Mouse (Mus musculus) left cerebral cortex, adult 2 months (tissue): ENCODE measurements at regions not wholly inside any gene's neighbourhood (a gene's known extent, or its start where the extent isn't known, plus 50 kb on each side); places are given as distances from the start of the nearest gene placed in this dataset.

Experiments
- DNase-seq, 2 experiments: peaks; one replicate each; pipeline ENCODE4 v3.0.0; 2021 to 2022; ENCODE audit warnings: low spot score in 2 of 2, mixed read lengths in 1 of 2; ENCODE audit errors: extremely low spot score in 1 of 2
- H3K27ac ChIP-seq: fragments of 200-600 bp; 2 replicates; pipeline ENCODE4 v1.8.1; 2022
- H3K4me3 ChIP-seq: fragments of 200-600 bp; 2 replicates; pipeline ENCODE4 v1.8.1; 2022
- CTCF ChIP-seq: fragments of 200-600 bp; IDR thresholded peaks from 2 replicates; pipeline ENCODE4 v1.8.1; 2022; ENCODE audit warnings: antibody characterized with exemption, mild to moderate bottlenecking, moderate library complexity
- intact Hi-C: fragments of 180-260 bp; cut with DNase I; formaldehyde crosslinking; loops from one replicate; pipeline ENCODE4 v1.15.1; 2025

DNA sequence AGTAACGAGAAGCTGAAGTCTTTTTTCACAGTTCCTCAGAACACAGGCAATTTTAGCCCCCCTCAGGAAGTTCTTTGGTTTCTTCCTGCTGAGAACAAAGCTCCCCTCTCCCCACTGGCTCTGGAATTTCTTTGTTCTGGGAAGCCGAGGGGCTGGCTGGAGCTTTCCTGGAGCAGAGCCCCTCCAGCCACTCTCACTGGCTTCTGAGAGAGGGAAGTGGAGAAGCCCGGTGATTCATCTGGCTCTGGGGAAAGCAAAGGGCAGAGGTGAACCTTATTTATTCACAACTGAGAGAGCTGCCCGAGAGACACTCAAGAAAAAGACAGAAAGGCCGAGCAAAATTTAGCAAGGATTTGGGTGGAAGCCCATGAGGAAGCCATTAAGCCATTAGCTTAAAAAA, 63.9 kb downstream of the Ddx3x start:
- intact Hi-C loops = loop anchor here (5.0 to 10.0 kb wide), 5 partner anchors 47 to 313 kb away; no protein-coding TSS in a partner anchor
- DNase-seq = no peak
- Histone ChIP-seq H3K27ac (no peak overlapping the region), H3K4me3 (no peak overlapping the region)
- TF ChIP-seq CTCF = no peak

DNA sequence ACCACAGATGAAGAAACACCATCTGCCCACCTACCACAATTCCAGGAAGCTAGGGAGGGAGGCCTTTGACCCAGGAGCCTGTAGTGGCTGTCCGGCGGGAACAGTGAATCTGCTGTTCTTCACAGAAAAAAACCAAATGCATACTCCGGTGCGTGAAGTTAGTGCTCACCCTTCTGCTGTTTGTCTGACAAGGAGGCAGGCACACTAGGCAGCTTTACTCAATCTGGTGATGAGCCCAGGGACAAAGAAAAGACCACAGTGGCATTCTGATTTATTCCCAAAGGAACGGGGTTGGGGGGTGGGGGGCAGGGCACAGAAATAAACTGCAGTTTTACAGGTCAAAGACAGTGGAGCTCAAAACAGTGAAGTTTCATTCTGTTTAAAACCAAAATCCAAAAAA, 64.4 kb downstream of the Ddx3x start:
- no peak for DNase-seq
- TF ChIP-seq CTCF = no peak
- Histone ChIP-seq H3K4me3 (no peak overlapping the region), H3K27ac (no peak overlapping the region)
- intact Hi-C loops = loop anchor here (5.0 to 10.0 kb wide), 5 partner anchors 48 to 312 kb away; no protein-coding TSS in a partner anchor

DNA sequence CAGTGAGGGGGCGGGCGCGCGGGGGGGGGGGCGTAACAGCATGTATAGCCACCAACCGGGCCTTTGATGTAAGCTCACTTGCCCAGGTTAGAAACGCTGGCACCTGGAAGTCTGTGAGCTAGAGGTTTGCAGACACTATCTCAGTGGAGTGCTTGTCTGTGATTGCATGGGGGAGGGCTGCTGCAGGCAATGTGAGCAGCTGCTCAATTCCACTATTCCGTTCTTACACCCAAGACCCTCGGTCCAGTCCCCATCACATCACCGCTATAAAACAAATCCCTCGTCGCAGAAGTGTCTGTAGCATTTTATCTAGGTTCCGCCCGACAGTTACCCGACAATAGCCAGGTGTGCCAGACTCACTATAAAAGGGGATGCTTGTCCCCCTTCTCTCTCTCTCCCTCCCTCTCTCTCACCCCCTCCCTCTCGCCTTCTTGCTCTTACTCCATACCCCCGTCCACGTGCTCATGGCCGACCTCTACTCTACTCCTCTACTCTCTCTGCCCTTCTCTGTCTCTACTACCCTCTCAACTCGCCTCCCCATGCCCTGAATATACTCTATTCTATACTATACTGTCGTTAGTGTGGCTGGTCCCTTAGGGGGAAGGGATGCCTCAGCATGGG, 65.4 kb downstream of the Ddx3x start:
- Histone ChIP-seq H3K4me3 (peak overlapping the region; percentile 50), H3K27ac (peak overlapping the region; percentile 90)
- intact Hi-C loops = loop anchor here (2.0 to 10.0 kb wide), 6 partner anchors 49 to 311 kb away; no protein-coding TSS in a partner anchor
- DNase-seq = no peak
- TF ChIP-seq CTCF = no peak

DNA sequence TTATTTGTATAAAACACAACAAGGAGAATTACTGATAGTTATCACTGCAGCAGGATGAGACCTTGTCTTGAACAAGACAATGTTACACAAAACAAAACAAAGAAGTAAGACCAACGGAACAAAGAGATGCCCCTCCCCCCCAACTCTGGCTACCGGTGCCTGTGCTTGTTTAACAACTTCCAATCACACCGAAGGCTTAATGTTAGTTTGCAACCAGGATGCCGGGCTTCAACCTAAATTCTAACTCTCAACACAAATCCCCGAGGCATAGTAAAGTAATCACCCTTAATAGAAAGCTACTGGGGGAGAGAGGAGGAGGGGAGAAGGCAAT, 65.9 kb downstream of the Ddx3x start:
- Histone ChIP-seq H3K27ac (peak overlapping the region; percentile 90), H3K4me3 (peak overlapping the region; percentile 50)
- TF ChIP-seq CTCF = no peak
- intact Hi-C loops = loop anchor here (2.0 to 10.0 kb wide), 6 partner anchors 49 to 311 kb away; no protein-coding TSS in a partner anchor
- DNase-seq = no peak

DNA sequence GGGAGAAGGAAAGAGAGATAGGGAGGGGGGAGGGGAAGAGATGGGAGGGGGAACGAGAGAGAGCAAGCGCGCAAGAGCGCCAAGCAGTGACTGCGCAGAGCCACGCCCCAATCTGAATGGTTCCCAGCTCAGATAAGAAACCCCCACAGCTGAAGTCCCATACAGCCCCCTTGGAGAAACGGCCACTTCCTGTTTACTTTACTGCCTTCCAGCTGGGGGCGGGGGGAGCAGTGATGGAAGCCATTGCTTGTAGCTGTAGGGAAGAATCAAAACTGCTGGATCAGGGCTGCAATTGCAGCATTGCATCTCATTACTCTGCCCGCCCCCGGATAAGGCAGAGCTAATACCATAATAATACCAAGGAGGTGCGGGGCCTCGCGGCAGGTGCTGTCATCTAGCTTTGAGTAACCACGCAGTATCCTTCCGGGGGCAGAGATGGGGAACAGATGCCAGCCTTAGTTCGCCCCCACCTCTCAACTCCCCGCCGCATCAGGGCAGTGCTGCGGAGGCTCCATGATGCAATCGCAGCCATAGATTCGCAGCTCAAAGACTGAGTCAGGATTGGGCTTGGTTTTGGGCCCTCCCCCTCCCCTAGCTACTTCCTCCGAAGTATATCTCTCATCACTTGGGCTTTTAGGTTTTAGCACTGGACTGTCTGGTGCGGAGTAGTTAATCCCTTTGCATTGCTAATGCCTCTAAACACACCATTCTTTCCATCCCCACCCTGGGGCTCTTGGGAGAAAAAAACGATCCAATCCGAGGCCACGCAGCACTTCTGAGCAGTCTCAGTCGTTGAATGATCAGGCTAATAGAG, 66.5 kb downstream of the Ddx3x start:
- Histone ChIP-seq H3K4me3 (peak overlapping the region; percentile 50), H3K27ac (peak overlapping the region; percentile 90)
- intact Hi-C loops = loop anchor here (2.0 to 10.0 kb wide), 6 partner anchors 50 to 310 kb away; no protein-coding TSS in a partner anchor
- peak; percentile 47 to 58 for DNase-seq
- TF ChIP-seq CTCF = no peak

DNA sequence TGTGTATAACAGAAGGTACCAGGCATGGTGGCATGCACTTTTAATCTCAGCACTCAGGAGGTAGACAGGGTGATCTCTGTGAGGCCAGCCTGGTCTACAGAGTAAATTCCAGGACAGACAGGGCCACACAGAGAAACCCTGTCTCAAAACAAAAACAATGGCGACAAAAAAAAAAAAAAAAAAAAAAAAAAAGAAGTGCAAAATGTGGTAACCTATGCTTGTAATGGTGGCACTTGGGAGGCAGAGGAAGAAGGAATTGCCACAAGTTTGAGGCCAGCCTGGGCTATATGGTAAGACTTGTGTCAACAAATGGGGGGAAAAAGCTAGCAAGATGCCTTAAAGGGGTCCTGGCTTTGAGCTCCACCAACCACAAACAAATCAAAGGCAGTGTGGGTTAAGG, 67.6 kb downstream of the Ddx3x start:
- Histone ChIP-seq H3K4me3 (no peak overlapping the region), H3K27ac (no peak overlapping the region)
- no peak for DNase-seq
- no peak for TF ChIP-seq CTCF
- intact Hi-C loops = loop anchor here (5.0 to 10.0 kb wide), 5 partner anchors 51 to 309 kb away; no protein-coding TSS in a partner anchor

DNA sequence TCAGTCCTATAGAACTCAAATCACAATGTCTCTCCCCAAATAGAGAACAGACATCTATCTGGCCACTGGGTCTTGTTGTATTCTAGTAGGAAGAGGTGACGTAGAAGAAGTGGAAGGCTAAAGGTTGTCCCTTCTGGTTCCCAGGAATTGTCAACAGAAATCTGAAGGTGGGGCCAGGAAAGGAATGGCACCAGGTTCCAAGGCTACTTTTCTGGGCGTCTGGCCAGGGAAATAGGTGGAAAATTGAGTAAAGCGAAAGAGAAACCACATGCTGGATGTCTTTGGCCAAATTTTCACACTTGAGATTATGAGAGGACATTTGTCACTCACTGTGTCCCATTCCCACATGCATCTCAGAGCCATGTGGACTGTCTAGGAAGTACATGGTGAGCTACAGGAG, 69.7 kb downstream of the Ddx3x start:
- TF ChIP-seq CTCF = no peak
- no peak for DNase-seq
- intact Hi-C loops = no loop called here

DNA sequence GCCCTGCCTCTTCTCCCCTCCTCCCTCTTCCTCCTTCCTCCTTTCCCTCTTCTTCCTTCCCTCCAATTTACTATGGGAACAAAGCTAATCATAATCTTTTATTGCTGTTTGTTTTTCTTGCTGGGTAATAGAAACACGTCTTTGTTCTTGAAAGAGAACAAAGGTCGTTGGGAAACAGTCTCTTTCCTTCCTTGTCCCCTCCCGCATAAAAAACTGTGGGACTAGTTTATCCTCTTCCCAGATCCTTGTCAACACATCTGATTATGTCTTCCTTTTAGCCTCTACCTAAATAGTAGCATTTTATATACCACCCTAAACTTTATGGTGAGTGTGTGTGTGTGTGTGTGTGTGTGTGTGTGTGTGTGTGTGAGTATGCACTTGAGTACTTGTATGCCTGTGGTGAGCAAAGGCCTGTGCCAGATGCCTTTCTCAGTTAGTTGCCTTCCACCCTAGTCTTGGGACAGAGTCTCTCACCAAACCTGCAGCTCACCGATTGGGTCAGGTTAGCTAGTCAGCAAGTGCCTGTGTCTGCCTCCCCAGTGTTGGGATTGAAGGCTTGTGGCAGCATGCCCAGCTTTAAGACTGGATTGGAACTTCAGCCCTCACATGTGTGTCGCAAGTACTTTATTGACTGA, 76.5 kb downstream of the Ddx3x start:
- TF ChIP-seq CTCF = no peak
- H3K27ac ChIP-seq = no peak overlapping the region
- no peak for DNase-seq
- intact Hi-C loops = no loop called here
- H3K4me3 ChIP-seq = no peak overlapping the region

More for the DNA sequence above, 69.7 kb downstream of the Ddx3x start:
- Histone ChIP-seq H3K4me3 (no peak overlapping the region), H3K27ac (no peak overlapping the region)

DNA sequence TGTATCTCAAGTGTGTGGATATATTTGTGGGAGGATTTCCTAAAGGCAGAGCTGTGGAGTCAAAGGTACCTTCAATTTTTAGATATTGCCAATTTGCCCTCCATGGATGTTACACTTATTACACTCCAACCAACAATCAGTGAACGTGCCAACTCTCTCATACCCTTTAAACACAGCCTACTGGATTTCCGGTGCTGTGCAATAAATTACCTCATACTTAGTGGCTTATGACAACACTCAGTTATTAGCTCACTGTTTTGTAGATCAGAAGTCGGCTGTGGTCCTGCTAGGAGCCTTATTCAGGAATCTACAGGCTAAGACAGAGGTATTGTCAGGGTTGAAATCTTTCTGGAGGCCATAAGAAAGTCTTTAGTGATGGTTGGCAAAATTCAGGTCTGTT, 77.2 kb downstream of the Ddx3x start:
- intact Hi-C loops = no loop called here
- H3K27ac ChIP-seq = no peak overlapping the region
- no peak overlapping the region for H3K4me3 ChIP-seq
- TF ChIP-seq CTCF = no peak
- DNase-seq = no peak

DNA sequence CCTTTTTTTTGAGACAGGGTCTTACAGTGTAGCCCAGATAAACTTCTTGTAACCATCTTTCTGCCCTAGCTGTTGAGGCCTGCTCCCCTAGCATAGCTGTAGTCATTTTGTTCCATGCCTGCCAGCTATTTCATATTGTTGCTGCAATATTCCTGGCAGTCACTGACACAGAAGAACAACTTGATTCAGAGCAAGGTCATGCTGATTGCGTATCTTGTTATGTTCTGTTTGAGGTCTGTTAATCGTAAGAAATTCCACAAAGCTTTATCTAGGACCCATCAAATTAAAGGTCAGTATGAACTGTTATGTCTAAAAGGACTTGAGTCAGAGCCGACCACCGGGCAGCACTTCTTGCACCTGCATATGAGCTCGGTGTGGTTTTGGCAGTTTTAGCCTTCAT, 79.7 kb downstream of the Ddx3x start:
- TF ChIP-seq CTCF = no peak
- H3K27ac ChIP-seq = no peak overlapping the region
- no peak for DNase-seq
- intact Hi-C loops = no loop called here
- H3K4me3 ChIP-seq = no peak overlapping the region

DNA sequence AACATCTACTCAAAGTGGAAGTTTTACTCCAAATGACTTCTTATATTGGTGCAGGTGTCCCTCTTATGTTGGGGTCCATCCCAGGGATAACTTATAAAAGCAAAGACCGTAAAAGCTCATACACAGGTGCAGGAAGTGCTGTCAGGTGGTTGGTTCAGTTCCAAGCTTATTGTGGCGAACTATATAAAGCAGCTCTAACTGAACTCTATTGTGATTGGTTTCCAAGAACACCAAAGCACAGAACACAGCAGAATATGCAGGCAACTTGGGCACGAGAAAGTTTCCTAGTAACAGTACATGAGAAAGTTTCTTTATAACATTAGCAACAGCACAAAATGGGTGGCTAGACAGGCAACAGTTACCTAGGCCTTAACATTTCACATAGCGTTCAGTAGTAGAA, 89.5 kb downstream of the Ddx3x start:
- DNase-seq = no peak
- no peak for TF ChIP-seq CTCF
- Histone ChIP-seq H3K4me3 (no peak overlapping the region), H3K27ac (no peak overlapping the region)
- intact Hi-C loops = no loop called here

DNA sequence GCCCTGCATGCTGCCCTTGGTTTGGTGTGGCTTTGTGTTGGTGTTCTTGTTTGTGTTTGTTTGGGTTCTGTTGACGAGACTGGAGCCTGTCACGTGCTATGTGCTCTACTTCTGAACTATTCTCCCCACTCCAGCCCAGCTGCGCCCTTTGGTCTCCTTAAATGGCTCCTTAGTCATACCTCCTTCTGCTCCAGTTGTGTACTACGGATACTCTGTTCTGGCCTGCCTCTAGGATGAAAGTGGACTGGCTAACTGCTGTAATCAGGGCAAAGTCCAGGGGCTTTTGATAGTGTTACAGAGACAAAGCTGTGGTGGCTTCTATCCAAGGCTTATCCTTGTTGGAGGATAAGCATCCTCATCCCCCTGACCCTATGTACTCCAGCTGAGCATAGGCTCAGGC, 92.0 kb downstream of the Ddx3x start:
- intact Hi-C loops = no loop called here
- Histone ChIP-seq H3K4me3 (no peak overlapping the region), H3K27ac (no peak overlapping the region)
- no peak for DNase-seq
- no peak for TF ChIP-seq CTCF
